Mouse (Mus musculus): ENCODE results near the gene Fbxl17.

Fbxl17 gene

GRCm38 (mm10) chr17:63326227-63326626, 173.6 kb downstream of the Fbxl17 start:
- no peak for DNase-seq

DNA sequence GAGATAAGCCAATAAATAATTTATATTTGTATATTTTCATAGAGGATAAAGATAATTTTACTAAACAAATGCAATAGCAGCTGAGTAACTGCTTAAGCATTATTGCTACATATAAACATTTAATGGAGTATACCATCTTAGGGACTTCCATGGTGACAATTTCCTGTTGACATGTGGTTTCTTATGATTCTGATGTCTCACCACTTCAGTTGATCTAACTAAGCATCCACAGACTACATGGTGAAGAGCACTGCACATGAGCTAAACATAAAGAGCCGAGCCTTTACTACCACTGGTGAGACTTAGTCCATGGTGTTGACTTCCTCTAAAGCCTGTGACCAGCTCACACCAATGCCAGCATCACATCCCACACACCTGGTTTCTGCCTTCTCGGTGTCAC, 175.1 kb downstream of the Fbxl17 start:
- no peak for DNase-seq

DNA sequence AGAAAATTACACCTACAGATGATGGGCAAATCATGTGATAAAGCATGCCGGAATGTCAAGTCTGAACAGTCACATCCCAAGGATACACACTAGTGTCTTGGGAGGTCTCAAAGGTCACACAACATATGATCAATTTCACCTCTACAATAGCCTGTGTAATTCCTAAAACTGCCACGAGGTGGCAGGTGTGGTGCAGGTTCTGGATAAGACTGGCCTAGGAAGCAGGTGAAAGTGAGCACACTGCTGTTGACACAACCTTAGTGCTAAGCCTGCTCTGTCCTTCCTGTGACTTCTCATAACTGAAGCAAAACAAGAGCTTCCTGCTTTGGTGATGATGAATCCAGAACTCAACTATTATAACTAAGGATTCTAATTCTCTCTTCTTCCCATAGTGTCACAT, 175.8 kb downstream of the Fbxl17 start:
- peak; percentile 82 to 87 for DNase-seq

- DNase-seq: no peak
These were observed 177.0 kb downstream of the Fbxl17 start for GRCm38 (mm10) chr17:63322846-63323245.

- DNase-seq: peak in 1 of 2 experiments; percentile 23
These were observed 178.5 kb downstream of the Fbxl17 start for GRCm38 (mm10) chr17:63321290-63321689.

- peak; percentile 28 to 36 for DNase-seq
These were observed 182.3 kb downstream of the Fbxl17 start for GRCm38 (mm10) chr17:63317518-63317917.

GRCm38 (mm10) chr17:63315646-63316480, 184.0 kb downstream of the Fbxl17 start:
- DNase-seq: peak; percentile 81 to 86

DNA sequence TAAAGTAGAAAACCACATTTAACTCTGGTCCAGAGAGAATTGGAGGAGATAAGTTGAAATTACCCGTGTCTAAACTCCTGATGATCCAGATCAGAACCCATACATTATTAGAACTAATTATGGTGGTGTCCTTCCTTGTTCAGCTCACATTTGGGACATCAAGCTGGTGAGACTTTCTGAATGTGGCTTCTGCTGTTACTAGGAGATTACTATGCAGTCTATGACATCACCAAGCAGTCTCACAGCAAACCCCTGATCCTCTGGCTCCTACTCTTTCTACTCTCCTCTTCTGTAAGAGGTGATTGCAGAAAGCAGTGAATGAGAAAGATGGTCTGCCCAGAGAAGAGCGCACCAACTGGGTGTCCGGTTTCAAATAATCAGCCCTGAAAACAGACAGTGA, 187.0 kb downstream of the Fbxl17 start:
- DNase-seq: no peak

GRCm38 (mm10) chr17:63312330-63312729, 187.5 kb downstream of the Fbxl17 start:
- DNase-seq: no peak

DNA sequence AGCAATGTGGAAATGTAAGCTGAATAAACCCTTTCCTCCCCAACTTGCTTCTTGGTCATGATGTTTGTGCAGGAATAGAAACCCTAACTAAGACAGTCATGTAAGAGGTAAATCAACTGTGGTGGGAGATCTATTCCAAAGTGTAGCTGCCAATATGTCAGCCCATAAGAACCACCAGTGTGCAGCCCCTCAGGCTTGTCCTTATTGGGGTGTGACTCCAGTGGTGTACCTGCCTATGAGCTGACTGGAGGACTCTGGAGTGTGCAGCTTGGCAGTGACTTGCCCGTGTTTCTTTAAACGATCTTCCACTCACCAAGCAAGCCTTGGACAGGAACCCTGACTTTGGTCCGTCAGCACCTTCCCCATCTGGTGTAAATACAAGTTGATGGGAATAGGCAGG, 188.2 kb downstream of the Fbxl17 start:
- DNase-seq: no peak

DNA sequence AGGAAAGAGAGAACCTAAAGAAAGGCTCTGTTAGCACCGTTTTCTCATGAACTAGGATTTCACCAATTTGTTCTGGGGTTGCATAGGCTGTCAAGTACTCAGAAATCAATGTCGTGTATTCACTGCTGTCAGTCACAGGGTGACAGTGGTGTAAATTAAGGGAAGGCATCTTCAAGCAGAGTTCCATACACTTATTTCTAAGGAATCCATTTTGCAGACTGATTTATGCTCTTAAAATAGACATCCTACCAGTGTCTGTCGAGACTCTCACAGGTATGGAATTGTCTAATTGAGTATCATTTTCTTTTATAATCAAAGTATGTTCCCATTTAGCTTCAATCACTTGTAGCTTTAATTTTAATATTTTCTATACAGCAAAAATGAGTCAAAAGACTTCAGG, 189.8 kb downstream of the Fbxl17 start:
- no peak for DNase-seq

DNA sequence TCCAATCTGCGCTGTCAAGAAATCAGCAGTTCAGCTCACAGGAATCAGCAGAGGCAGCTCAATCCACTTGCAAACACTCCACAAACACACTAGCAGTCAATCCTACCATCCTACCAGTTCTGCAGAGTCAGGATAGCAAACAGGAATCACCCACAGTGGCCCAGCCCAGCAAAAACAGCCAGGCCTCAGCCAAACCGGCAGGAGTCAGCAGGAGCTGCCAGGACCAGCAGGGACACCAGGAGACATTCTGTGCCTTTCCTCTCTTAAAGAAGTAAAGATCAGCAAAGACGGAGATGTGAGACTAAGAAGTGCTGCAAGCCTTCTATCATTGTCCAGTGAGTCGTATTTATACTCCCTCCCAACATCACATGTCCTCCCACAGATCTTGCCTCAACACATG, 196.0 kb downstream of the Fbxl17 start:
- DNase-seq: peak; percentile 56 to 71

DNA sequence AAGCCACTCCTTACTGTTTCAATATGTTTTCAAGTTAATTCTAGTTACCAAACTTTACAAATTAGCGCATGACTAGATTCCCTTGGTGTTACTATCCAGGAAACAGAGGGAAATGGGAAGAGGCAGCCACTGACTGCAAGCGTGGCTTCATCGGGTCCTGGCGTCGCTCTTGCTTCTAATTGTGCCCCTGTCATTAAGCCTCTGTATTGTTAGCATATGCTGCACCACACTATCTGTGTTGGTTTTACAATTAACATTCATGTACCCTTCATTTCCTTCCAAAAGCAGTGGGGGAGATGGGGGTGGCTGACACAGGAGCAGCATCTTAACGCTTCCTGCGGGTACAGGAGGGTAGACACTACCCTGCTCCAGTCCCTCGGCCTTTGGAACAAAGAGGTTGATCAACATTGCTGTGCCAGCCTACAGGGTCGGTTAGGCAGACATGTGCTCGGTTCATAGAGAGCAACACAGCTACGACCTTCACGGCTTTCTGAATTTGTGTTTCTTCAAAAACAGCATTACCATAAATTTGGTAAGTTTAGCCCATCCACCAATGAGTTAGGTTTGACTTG, 197.9 kb downstream of the Fbxl17 start:
- peak in 1 of 2 experiments; percentile 20 for DNase-seq

DNA sequence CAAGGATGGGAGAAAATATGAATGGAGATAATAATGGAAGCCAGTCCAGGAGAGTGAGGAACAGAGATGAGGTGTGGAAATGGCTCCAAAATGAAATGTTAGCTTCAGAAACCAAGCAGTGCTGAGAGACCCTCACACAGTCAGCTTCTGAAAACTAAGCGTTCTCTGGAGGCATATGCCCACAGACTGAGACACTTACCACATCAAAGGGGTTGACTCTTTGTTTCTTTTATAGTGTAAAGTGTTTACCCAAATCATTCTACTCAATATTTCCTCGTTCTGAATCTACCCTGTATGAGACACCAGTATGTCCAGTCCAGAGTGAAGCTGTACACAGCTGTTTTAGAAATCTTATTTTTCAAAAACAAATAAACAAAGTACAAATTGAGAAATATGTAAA, 204.3 kb downstream of the Fbxl17 start:
- no peak for DNase-seq

- DNase-seq: no peak
These were observed 204.9 kb downstream of the Fbxl17 start for GRCm38 (mm10) chr17:63294961-63295360.

GRCm38 (mm10) chr17:63293979-63294378, 205.8 kb downstream of the Fbxl17 start:
- no peak for DNase-seq

DNA sequence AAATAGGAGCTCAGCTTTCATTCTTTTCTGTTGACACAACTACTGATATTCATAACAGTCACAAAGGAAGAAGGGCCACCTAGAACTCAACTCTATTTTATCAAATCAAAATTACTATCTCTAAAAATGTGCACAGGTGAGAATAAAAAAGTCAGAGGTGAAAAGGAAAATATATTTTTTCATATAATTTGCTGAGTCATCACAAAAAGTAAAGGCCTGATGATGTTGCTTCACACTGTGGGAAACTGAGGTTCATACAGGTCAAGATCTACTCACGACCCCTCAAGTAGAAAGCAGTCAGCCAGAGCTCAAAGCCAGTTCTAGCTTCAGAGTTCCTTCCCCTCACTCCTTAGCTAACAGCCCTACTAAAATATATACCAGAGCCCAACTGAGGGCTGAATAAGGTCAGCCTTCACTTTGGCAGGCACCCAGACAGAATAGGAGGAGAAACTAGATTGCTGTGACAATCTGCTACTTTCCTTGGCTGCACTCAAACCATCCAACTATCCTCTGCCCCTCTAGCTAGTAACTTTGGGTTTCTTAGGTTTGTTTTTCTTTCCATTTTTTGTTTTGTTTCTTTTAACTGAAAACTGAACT, 210.4 kb downstream of the Fbxl17 start:
- peak; percentile 75 to 81 for DNase-seq

- DNase-seq: peak; percentile 60 to 62
These were observed 211.0 kb downstream of the Fbxl17 start for GRCm38 (mm10) chr17:63288850-63289249.

GRCm38 (mm10) chr17:63287413-63287812, 212.4 kb downstream of the Fbxl17 start:
- DNase-seq: peak; percentile 73 to 80

- peak; percentile 59 to 76 for DNase-seq
These were observed 214.4 kb downstream of the Fbxl17 start for GRCm38 (mm10) chr17:63285265-63285939.

DNA sequence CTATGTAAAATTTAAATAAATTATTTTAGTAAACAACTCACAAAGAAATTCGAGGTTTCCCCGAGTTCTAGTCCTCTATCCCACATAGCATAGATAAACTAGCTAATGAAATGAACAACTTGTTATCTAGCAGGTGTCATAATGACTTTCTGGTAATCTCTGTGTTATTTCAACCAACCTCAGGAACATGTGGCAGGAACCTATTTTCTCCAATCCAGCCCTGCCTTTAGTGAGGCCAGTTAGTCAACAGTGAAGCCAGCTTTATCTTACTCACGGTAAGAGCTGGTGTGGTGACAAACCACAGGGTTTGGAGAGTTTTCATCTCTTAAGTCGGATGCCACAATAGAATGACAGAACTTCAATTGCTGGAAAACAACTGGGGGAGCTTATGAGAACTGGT, 215.7 kb downstream of the Fbxl17 start:
- no peak for DNase-seq

DNA sequence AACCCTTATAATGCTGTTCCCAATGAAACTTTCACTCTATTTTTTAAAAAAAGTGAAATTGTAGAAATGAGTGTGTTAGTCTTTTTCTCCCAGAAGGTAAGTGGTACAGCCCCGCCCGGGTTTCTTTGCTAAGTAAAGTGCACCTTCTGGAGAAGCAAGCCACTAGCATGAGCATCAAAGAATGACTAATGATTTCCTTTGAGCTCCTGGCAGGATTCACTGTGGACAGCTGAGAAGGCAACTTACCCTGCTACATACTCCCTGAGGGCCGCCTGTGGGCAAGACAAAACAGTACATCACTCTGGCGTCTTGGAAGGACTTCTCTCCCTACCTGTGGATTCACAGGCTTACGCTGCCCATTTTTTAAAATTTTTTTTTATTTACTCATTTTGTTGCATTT, 217.8 kb downstream of the Fbxl17 start:
- DNase-seq: peak; percentile 26 to 33

DNA sequence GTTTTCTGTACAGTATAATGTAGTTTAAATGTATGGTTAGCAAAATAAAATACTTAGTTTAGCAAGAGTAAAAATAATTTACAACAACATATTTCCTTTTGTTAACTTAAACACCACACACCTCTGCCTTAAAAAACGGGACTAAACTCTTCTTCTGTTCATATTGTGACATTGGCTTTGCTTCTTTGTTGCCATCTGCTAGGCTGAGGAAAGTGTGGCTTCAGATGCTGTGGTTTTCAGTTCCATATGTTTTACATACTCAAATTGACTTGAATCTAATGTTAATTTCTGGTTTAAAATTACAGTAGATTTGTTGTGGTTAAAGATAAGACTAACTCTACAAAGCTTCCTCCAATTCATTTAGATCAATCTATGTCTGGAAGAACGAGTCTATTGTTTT, 218.8 kb downstream of the Fbxl17 start:
- DNase-seq: no peak

Measured in cerebellum, postnatal 10 days (tissue).